Mouse (Mus musculus) stomach, embryonic 16.5 days (tissue): ENCODE data around the gene Nup85. TPM values are rescaled to one million over a fixed set of nuclear protein-coding genes. Genes with fewer than 3 reads are reported as not detected.
A peak's percentile ranks its signal among the peaks of the same experiment; 100 is the strongest.

Experiments used
- ATAC-seq: fragments of 200-750 bp; cut with Nextera tagmentation; 2 replicates; pipeline ENCODE4 v1.8.0; 2017; ENCODE audit warnings: moderate number of reproducible peaks, moderate TSS enrichment; ENCODE audit not compliant: insufficient read depth, low FRiP score
- H3K27ac ChIP-seq: fragments of 300-500 bp; sonication (generic); 2 replicates; pipeline ENCODE4 v1.5.1; 2014; ENCODE audit warnings: low read length
- H3K27me3 ChIP-seq: fragments of 300-500 bp; sonication (generic); 2 replicates; pipeline ENCODE4 v1.6.1; 2014; ENCODE audit warnings: low read length, control low read depth, mixed read lengths; ENCODE audit not compliant: control insufficient read depth, insufficient read depth
- H3K36me3 ChIP-seq: fragments of 300-500 bp; sonication (generic); 2 replicates; pipeline ENCODE4 v1.6.1; 2014; ENCODE audit warnings: low read length; ENCODE audit not compliant: control insufficient read depth, insufficient read depth
- H3K4me1 ChIP-seq: fragments of 300-500 bp; sonication (generic); 2 replicates; pipeline ENCODE4 v1.6.1; 2014; ENCODE audit warnings: low read length, control low read depth, mixed read lengths; ENCODE audit not compliant: control insufficient read depth, insufficient read depth
- H3K4me2 ChIP-seq: fragments of 300-500 bp; sonication (generic); 2 replicates; pipeline ENCODE4 v1.6.1; 2014; ENCODE audit warnings: low read depth, low read length, mixed read lengths
- H3K4me3 ChIP-seq: fragments of 300-500 bp; sonication (generic); replicated peaks from 2 replicates; pipeline ENCODE4 v1.5.1; 2014; ENCODE audit warnings: mild to moderate bottlenecking, low read length
- H3K9ac ChIP-seq: fragments of 300-500 bp; sonication (generic); 2 replicates; pipeline ENCODE4 v1.6.1; 2014; ENCODE audit warnings: low read length
- H3K9me3 ChIP-seq: fragments of 300-500 bp; sonication (generic); replicated peaks from 2 replicates; pipeline ENCODE4 v1.6.1; 2016; ENCODE audit warnings: low read length, control low read depth; ENCODE audit not compliant: control insufficient read depth
- WGBS: fragments of 180-500 bp; shearing (Covaris S2); extraction: QIAGEN DNeasy Blood & Tissue Kit; methylation state at CpG from one replicate; pipeline ENCODE4 v1.1.7; 2014; 5-methylcytosine and 5-hydroxymethylcytosine counted together
- polyA plus RNA-seq: library from polyadenylated mRNA; unstranded; fragments of >200 nt; fragmentation: Nextera tagmentation; extraction: Ambion mirVana; gene quantifications from 2 replicates; pipeline ENCODE4 v1.2.1, GENCODE M21; 2015

Gene Nup85
- polyA plus RNA-seq, 1 experiment from 2014 or later, result 141 TPM

DNA sequence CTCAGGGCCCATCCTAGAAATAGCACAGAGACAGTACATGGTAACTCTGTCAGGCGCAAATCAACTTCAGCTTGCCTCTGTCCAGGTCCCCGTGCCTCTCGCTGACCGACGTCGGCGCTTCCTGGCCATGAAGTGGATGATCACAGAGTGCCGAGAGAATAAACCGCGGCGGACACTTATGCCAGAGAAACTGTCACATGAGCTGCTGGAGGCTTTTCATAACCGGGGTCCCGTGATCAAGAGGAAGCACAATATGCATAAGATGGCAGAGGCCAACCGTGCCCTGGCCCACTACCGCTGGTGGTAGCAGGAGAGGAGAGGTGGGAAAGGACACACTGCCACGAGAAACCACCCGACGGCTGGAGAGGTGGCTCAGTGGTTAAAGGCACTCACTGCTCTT, 42.5 kb downstream of the Nup85 start:
- Histone ChIP-seq H3K4me2 (no peak overlapping the region), H3K9me3 (no peaks in the 10 kb centered on the region), H3K4me1 (peaks cover 27% of the 10 kb centered on the region), H3K27ac (no peak overlapping the region), H3K36me3 (peaks cover 9% of the 10 kb centered on the region), H3K27me3 (no peaks in the 10 kb centered on the region), H3K9ac (no peak overlapping the region), H3K4me3 (no peak overlapping the region)
- no peak for ATAC-seq
- WGBS, result 94% methylated on average over 18 of the region's 18 CpGs

DNA sequence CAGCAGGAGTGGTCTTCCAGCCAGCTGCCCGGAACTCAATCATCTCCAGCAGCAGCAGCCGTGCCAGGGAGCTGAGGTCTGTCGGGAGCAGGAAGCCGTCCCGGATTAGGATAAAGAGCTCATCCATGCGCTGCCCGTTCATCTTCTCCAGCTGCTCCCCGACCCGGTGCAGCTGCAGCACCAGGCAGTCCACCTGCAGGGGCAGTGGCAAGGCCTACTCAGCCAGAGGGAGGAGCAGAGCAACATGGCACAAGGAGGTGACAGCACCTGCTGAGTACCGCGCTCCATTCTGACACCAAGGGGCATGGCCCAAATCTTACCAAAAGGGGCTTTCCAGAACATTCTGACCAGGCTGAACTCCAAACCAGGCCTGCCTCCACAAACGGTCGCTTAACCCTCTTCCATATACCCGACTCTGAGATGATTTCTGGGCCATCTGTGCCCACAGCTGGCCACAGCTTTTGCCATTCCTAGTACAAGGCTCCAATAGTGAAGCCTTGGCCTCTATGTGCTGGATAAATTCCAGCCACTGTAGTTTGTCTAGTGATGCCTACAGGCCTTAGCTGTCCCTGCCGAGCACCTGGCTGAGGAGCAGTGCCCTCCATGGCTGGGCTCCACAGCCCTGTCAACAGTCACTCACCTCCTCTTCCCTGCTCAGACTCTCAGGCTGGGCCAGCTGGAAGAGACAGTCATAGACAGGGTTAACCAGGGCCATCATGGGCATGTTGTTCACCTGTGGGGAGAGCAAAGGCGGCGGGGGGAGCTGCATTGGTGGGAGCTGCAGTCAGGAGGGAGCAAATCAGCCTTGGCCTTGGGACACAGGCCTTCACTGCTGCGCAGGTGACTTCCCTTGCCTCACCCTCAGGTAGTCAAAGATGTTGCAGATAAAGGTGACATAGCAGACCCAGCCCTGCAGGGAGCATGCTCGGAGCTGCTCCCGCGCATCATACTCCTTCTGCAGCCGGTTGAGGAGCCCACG, 44.5 kb downstream of the Nup85 start:
- WGBS, result 78% methylated on average over 23 of the region's 23 CpGs
- H3K4me2 ChIP-seq, result no peak overlapping the region

DNA sequence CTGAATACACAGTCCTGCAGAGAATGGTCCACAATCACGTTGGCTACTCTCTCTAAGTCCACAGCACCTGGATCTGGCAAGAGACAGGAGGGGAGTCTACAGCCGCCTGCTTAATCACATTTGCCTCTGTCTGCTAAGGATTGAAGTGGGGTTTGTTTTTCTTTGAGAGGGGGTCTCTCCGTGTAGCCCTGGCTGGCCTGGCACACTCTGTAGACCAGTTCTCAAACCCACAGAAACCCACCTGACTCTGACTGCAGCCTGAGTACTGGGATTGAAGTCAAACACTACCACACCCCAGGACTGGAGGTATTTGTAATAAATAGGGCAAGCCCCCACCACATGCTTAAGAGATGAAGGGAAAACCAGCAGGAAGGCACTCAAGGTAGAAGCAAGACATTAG, 45.3 kb downstream of the Nup85 start:
- Histone ChIP-seq H3K9me3 (no peaks in the 10 kb centered on the region), H3K36me3 (peaks cover 9% of the 10 kb centered on the region), H3K4me2 (no peak overlapping the region), H3K9ac (no peak overlapping the region), H3K27me3 (no peaks in the 10 kb centered on the region), H3K4me3 (no peak overlapping the region), H3K4me1 (peaks cover 29% of the 10 kb centered on the region), H3K27ac (no peak overlapping the region)
- WGBS, result 59% methylated on average over 3 of the region's 3 CpGs
- ATAC-seq, result no peak

More for the DNA sequence above, 44.5 kb downstream of the Nup85 start:
- Histone ChIP-seq H3K9me3 (no peaks in the 10 kb centered on the region), H3K27ac (no peak overlapping the region), H3K4me1 (peaks cover 25% of the 10 kb centered on the region), H3K4me3 (no peak overlapping the region), H3K36me3 (peaks cover 9% of the 10 kb centered on the region), H3K27me3 (no peaks in the 10 kb centered on the region), H3K9ac (no peak overlapping the region)
- ATAC-seq, result no peak

DNA sequence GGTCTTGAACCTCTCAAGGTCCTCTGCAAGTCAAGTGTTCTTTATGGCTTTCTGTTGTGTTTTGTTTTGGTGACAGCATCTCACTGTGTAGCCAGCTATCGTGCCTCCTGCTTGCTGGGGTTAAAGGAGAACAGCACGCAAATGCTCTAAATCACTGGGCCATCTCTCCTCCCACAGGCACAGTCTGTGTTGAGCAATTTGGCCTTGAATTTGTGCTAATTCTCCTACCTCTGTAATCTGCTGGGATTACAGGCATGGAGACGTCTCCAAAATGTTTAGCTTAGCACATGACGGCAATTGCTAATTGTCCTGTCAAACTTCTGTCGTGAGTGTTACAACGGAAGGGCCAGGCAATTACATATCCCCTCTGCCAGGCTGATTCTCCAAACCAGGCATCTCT, 46.9 kb downstream of the Nup85 start:
- Histone ChIP-seq H3K9ac (peak overlapping the region; percentile 91), H3K4me3 (no peak overlapping the region), H3K9me3 (no peaks in the 10 kb centered on the region), H3K4me2 (peak overlapping the region; percentile 60), H3K27ac (0 out of 2 replicates have a peak overlapping the region, but pooled peaks have one; percentile 98), H3K4me1 (peaks cover 21% of the 10 kb centered on the region), H3K36me3 (peaks cover 7% of the 10 kb centered on the region), H3K27me3 (no peaks in the 10 kb centered on the region)
- ATAC-seq, result no peak
- WGBS, result 65% methylated on average over 6 of the region's 6 CpGs

DNA sequence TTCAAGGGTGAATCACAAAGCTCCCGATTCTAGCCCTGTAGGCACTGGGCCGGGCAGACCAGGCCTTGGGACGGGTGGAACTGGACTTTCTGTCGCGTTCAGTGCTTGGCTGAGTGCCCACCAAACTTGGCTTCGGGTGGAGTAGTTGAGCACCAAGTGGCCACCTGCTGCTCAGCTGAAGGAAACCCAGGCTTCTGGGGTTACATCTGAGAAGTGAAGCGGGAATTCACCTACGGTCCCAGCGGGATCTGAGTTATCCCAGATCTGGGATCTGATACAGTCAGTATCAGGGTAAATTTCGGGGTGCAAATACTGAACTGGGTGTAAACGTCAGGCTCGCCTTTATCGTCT, 47.8 kb downstream of the Nup85 start:
- Histone ChIP-seq H3K9ac (peak overlapping the region; percentile 91), H3K4me2 (peak overlapping the region; percentile 60), H3K9me3 (no peaks in the 10 kb centered on the region), H3K36me3 (peaks cover 5% of the 10 kb centered on the region; the same call in 1 of the 2 replicates), H3K4me3 (peak overlapping the region; percentile 87), H3K27me3 (no peaks in the 10 kb centered on the region), H3K4me1 (peaks cover 21% of the 10 kb centered on the region), H3K27ac (peak overlapping the region; percentile 98)
- ATAC-seq, result peak; percentile 45; the same call in 1 of the 2 replicates
- WGBS, result under 1% methylated on average over 13 of the region's 13 CpGs

DNA sequence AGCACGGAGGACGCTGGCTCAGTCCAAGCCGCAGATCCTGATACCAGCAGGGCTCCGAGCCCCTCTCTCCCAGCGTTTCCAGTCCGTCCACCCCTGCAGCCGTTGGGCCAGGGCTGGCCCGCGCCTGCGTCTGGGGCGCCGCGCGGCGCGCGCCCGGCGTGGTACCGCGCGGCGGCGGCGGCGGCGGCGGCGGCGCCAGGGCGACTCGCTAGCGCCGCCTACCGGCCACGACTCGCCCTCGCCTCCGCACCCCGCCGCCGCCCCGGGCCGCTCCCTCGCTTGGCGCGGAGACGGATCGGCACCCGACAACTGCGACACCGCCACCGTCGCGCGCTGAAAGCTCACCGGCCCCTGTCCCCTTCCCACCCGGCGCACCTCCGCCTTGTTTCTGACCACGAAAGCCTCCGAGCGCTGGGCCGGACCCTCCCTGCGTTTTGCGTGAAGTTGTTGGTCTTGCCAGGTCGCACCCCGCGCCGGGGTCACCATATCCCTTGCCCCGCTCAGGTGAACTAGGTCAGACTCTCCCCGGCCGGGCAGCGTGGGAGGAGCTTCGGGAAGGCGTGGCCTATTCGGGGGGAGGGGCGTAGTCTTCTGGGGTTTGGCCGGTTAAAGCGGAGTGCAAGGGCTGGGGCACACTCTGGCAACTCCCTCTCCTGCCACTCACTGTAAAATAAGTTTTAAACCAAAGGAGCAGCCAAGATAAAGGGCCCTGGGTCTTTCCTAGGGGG, 48.3 kb downstream of the Nup85 start, which contains the start of gene Mif4gd:
Gene Mif4gd, minus strand, starts transcription at position 560 of the 728 bp plus-strand sequence.
- no peaks in the 10 kb centered on the region for H3K9me3 ChIP-seq
- peak within 1 kb of the TSS; percentile 60 for H3K4me2 ChIP-seq
- H3K4me1 ChIP-seq, result peaks cover 21% of the 10 kb centered on the region
- peaks cover 5% of the 10 kb centered on the region; the same call in 1 of the 2 replicates for H3K36me3 ChIP-seq
- WGBS, result under 1% methylated on average over 77 of the region's 80 CpGs
- peak within 1 kb of the TSS; percentile 87 for H3K4me3 ChIP-seq
- peak; percentile 86 for ATAC-seq
- H3K27me3 ChIP-seq, result no peaks in the 10 kb centered on the region
- H3K9ac ChIP-seq, result peak within 1 kb of the TSS; percentile 91
- H3K27ac ChIP-seq, result peak within 1 kb of the TSS; percentile 98

DNA sequence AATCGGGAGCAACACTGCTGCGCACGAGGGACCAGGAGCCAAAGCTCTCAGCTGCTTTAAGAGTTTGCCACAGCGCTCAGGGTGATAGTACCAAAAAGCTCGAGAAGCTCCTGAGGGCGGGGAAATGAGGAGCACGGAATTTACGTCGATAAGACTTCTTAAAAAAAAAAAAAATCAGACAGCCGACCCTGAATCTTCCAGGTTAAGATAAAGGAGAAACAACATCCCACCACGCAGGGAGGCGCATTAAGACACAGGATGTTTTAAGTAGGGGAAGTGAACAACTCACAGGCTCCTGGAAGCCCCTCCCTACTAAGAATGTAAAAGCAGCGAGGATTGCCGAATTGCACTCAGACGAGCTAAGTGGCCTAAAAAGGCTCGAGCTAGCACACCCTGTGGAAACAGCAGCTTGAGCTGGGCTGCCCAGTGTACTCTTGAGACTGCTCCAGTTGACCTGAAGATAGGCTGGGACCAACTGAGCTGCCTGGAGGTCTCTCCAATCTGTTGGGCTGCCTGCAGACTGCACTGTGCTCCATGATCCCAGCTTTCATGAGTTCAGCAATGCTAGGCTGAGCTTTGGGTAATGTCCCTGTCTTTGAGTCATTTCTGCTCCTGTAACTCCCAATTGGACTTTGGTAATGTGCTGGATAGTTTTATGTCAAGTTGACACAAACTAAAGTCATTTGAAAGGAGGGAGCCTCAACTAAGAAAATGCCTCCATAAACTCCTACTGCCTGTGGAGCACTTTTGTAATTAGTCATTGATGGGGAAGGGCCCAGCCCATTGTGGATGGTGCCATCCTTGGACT, 49.1 kb downstream of the Nup85 start:
- ATAC-seq, result no peak
- 0% methylated on average over 16 of the region's 16 CpGs for WGBS

DNA sequence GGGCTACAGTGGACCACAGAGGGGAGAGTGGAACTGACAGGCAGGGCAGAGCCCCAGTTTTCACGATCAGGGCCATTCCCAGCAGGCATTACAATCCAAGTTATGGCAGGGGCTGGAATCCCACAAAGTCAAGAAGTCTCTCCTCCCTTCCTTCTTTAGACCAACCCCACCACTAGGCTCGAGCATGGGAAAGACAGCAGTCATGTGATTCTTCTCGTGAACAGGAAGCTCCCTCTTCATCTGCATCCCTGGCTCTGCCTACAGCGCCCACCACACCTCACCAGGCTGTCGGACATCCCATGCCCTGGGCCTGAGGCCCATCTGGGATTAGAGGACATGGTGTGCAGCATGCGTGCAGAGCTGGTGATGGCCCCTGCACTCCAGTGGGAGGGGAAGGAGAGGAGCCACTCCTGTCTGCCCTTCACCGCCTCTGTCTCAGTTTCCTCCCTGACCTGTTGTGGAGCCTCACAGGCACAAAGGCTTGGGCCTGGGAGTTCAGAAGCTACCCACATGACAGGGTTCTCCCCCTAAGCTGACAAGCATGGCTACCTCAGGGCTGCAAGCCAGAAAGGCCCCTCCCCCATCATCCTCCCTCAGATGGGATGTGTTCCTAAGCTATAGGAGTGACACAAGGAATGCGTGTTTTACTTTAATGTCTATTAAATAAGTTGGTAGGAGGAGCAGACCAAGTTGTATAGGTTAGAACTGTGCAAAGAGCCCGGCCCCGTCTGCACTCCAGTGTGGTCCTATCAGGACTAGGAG, 50.3 kb downstream of the Nup85 start:
- no peak for ATAC-seq
- peaks cover 5% of the 10 kb centered on the region; the same call in 1 of the 2 replicates for H3K36me3 ChIP-seq
- peaks cover 21% of the 10 kb centered on the region for H3K4me1 ChIP-seq
- no peaks in the 10 kb centered on the region for H3K27me3 ChIP-seq
- H3K4me2 ChIP-seq, result no peak overlapping the region
- WGBS, result 74% methylated on average over 10 of the region's 10 CpGs
- peak overlapping the region; percentile 35; the same call in 1 of the 2 replicates for H3K9ac ChIP-seq
- H3K9me3 ChIP-seq, result no peaks in the 10 kb centered on the region
- no peak overlapping the region for H3K4me3 ChIP-seq
- H3K27ac ChIP-seq, result peak overlapping the region; percentile 70; the same call in 1 of the 2 replicates

More for the DNA sequence above, 49.1 kb downstream of the Nup85 start:
- H3K27me3 ChIP-seq, result no peaks in the 10 kb centered on the region
- peak overlapping the region; percentile 91 for H3K9ac ChIP-seq
- H3K4me1 ChIP-seq, result peaks cover 21% of the 10 kb centered on the region
- H3K4me3 ChIP-seq, result peak overlapping the region; percentile 87
- peaks cover 5% of the 10 kb centered on the region; the same call in 1 of the 2 replicates for H3K36me3 ChIP-seq
- H3K27ac ChIP-seq, result peak overlapping the region; percentile 98
- H3K4me2 ChIP-seq, result peak overlapping the region; percentile 60
- H3K9me3 ChIP-seq, result no peaks in the 10 kb centered on the region
